Mouse (Mus musculus): ENCODE measurements around the gene Tmed10. TPM values are rescaled to one million over a fixed set of nuclear protein-coding genes. Genes with fewer than 3 reads are reported as not detected.

Tmed10 gene
- total RNA-seq, 1 experiment: 109 TPM

GRCm38 (mm10) chr12:85373591-85374560 lies 771 bp downstream of the Tmed10 start:
- DNase-seq (ENCODE audit: low read depth, low spot score): no peak
- no peak for TF ChIP-seq ZNF384 (IDR thresholded peaks at IDR 0.05; ENCODE audit: low read depth, low read length)
- Histone ChIP-seq H3K9me3 (ENCODE audit: control insufficient read depth, insufficient read depth, low read depth, low read length) (no peaks in the 10 kb centered on the region), H3K4me1 (ENCODE audit: control insufficient read depth in 2 of 2, insufficient read depth in 2 of 2, low read length in 2 of 2, poor library complexity in 1 of 2) (peaks cover 5 to 12% of the 10 kb centered on the region in 2 experiments; a peak in 3 of 4 replicates), H3K4me3 (ENCODE audit: insufficient read depth in 1 of 2, low read depth in 1 of 2, low read length in 2 of 2, poor library complexity in 1 of 2, severe bottlenecking in 1 of 2) (peak overlapping the region; percentile 71 to 83), H3K36me3 (ENCODE audit: control insufficient read depth, insufficient read depth, low read length, poor library complexity, severe bottlenecking) (no peaks in the 10 kb centered on the region), H3K27ac (ENCODE audit: insufficient read depth, low read depth, low read length, poor library complexity, severe bottlenecking) (peak overlapping the region; percentile 89), H3K9ac (ENCODE audit: insufficient read depth, low read depth, low read length, poor library complexity, severe bottlenecking) (peak overlapping the region; percentile 98)
- in situ Hi-C loops (cut with MboI; ENCODE audit: low sequenced_read_pairs in 2 of 2, unreplicated experiment in 2 of 2): no loop called here

DNA sequence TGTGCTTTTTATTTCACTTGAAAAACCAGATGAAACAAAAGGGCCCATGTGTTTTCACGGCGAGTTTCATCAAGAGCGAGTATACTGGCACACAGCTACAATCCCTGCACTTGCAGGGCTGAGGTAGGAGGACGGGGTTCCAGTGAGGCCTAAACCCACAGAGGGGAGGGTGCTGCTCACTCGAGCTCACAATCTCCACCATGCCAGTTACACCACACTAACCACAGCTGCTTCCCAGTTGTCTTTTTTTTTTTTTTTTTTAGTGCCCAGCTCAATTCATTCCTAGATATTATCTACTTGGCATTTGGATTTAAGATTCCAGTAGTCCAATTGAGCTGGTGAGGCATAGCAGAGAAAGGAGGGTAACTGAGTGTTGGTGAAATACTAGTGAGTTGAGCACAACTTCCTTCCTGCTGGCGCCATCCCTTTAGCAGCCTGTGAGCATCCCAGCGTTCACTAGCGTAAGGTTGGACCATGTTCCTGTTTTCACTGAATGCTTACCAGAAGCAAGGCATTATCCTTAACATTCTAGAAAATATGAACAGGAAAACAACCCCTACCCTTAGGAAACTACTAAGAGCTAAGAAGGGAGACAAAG lies 2.5 kb downstream of the Tmed10 start:
- no peak for TF ChIP-seq MAFK (IDR thresholded peaks at IDR 0.05; ENCODE audit: insufficient read depth, low read depth, low read length)
- TF ChIP-seq HCFC1 (IDR thresholded peaks at IDR 0.05; ENCODE audit: borderline replicate concordance, insufficient read depth, low read length): no peak
- TF ChIP-seq ZC3H11A (IDR thresholded peaks at IDR 0.05; ENCODE audit: borderline replicate concordance, low read depth, low read length): no peak
- no peak for TF ChIP-seq CHD2 (IDR thresholded peaks at IDR 0.05; ENCODE audit: low read depth, low read length)
- no peak for TF ChIP-seq ZNF384 (IDR thresholded peaks at IDR 0.05; ENCODE audit: low read depth, low read length)
- peaks cover 7 to 19% of the 10 kb centered on the region in 2 experiments; a peak in 3 of 4 replicates for H3K4me1 ChIP-seq (ENCODE audit: control insufficient read depth in 2 of 2, insufficient read depth in 2 of 2, low read length in 2 of 2, poor library complexity in 1 of 2)
- DNase-seq (ENCODE audit: low read depth, low spot score): no peak
- H3K27ac ChIP-seq (ENCODE audit: insufficient read depth, low read depth, low read length, poor library complexity, severe bottlenecking): no peak overlapping the region
- H3K9ac ChIP-seq (ENCODE audit: insufficient read depth, low read depth, low read length, poor library complexity, severe bottlenecking): no peak overlapping the region
- in situ Hi-C loops (cut with MboI; ENCODE audit: low sequenced_read_pairs in 2 of 2, unreplicated experiment in 2 of 2): no loop called here
- no peaks in the 10 kb centered on the region for H3K9me3 ChIP-seq (ENCODE audit: control insufficient read depth, insufficient read depth, low read depth, low read length)
- H3K4me3 ChIP-seq (ENCODE audit: insufficient read depth in 1 of 2, low read depth in 1 of 2, low read length in 2 of 2, poor library complexity in 1 of 2, severe bottlenecking in 1 of 2): no peak overlapping the region
- no peaks in the 10 kb centered on the region for H3K36me3 ChIP-seq (ENCODE audit: control insufficient read depth, insufficient read depth, low read length, poor library complexity, severe bottlenecking)

DNA sequence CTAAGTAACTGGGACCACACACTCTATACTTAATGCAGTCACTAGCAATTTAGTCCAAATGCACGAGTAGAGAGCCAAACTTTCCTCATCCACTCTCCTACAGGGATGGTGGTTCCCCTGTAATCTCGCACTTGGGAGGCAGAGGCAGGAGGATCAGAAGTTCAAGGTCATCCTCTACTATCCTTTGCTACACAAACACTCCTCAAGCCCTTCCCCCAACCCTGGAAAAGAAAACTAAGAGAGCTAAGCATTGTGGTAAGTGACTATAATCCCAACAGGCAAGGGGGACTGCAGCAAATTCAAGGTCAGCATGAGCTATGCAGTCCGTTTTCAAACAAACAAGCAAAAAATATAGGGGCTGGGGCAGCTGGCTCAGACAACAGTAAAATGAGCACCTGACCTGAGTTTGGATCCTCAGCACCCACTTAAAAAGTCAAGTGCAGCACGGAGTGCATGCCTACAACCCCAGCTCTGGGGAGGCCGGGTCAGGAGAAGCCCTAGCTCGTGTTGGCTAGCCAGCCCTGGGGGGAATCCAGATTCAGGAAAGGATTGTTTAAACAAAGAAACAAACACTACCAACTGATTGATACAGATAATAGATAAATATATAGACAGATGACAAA lies 6.1 kb downstream of the Tmed10 start:
- H3K9me3 ChIP-seq (ENCODE audit: control insufficient read depth, insufficient read depth, low read depth, low read length): no peaks in the 10 kb centered on the region
- no peak for DNase-seq (ENCODE audit: low read depth, low spot score)
- H3K27ac ChIP-seq (ENCODE audit: insufficient read depth, low read depth, low read length, poor library complexity, severe bottlenecking): peak overlapping the region; percentile 29; the same call in 1 of the 2 replicates
- 0 out of 2 replicates have a peak, but pooled peaks have one; percentile 5 for TF ChIP-seq MAFK (IDR thresholded peaks at IDR 0.05; ENCODE audit: insufficient read depth, low read depth, low read length)
- TF ChIP-seq CHD2 (IDR thresholded peaks at IDR 0.05; ENCODE audit: low read depth, low read length): 0 out of 2 replicates have a peak, but pooled peaks have one; percentile 26
- TF ChIP-seq HCFC1 (IDR thresholded peaks at IDR 0.05; ENCODE audit: borderline replicate concordance, insufficient read depth, low read length): no peak
- H3K4me1 ChIP-seq (ENCODE audit: control insufficient read depth in 2 of 2, insufficient read depth in 2 of 2, low read length in 2 of 2, poor library complexity in 1 of 2): peaks cover 12 to 27% of the 10 kb centered on the region in 2 experiments
- in situ Hi-C loops (cut with MboI; ENCODE audit: low sequenced_read_pairs in 2 of 2, unreplicated experiment in 2 of 2): loop anchor here in 1 of 2 experiments (10.0 kb wide), 1 partner anchor 116 kb away; no protein-coding TSS in a partner anchor
- H3K4me3 ChIP-seq (ENCODE audit: insufficient read depth in 1 of 2, low read depth in 1 of 2, low read length in 2 of 2, poor library complexity in 1 of 2, severe bottlenecking in 1 of 2): 0 out of 4 replicates have a peak overlapping the region, but pooled peaks of 1 of the 2 experiments have one; percentile 5
- no peak overlapping the region for H3K9ac ChIP-seq (ENCODE audit: insufficient read depth, low read depth, low read length, poor library complexity, severe bottlenecking)
- H3K36me3 ChIP-seq (ENCODE audit: control insufficient read depth, insufficient read depth, low read length, poor library complexity, severe bottlenecking): no peaks in the 10 kb centered on the region

DNA sequence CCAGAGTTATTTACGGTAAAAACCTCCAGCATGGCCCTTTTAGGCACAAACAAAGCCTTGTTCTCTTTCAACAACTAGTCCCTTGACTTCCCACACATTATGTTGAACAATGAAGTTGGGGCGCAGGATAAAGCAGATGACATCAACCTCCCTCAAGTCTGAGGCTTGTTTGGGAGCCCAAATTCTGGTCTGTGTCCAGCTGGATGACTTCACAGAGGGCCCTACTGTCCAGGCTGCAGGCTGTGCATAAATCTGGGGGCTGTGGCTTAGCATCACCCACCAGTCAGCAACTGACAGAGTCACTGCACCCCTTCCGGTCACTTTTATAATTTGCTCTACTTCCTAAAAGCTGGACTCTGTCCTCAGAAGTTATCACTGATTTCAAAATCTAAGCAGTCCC lies 8.4 kb downstream of the Tmed10 start:
- H3K4me1 ChIP-seq (ENCODE audit: control insufficient read depth in 2 of 2, insufficient read depth in 2 of 2, low read length in 2 of 2, poor library complexity in 1 of 2): peaks cover 10 to 25% of the 10 kb centered on the region in 2 experiments

More for the DNA sequence above, 8.4 kb downstream of the Tmed10 start:
- H3K4me3 ChIP-seq (ENCODE audit: insufficient read depth in 1 of 2, low read depth in 1 of 2, low read length in 2 of 2, poor library complexity in 1 of 2, severe bottlenecking in 1 of 2): no peak overlapping the region
- DNase-seq (ENCODE audit: low read depth, low spot score): no peak
- no peaks in the 10 kb centered on the region for H3K9me3 ChIP-seq (ENCODE audit: control insufficient read depth, insufficient read depth, low read depth, low read length)
- H3K9ac ChIP-seq (ENCODE audit: insufficient read depth, low read depth, low read length, poor library complexity, severe bottlenecking): no peak overlapping the region
- TF ChIP-seq HCFC1 (IDR thresholded peaks at IDR 0.05; ENCODE audit: borderline replicate concordance, insufficient read depth, low read length) (no peak), CHD2 (IDR thresholded peaks at IDR 0.05; ENCODE audit: low read depth, low read length) (no peak), ZC3H11A (IDR thresholded peaks at IDR 0.05; ENCODE audit: borderline replicate concordance, low read depth, low read length) (no peak), MAFK (IDR thresholded peaks at IDR 0.05; ENCODE audit: insufficient read depth, low read depth, low read length) (no peak), ZNF384 (IDR thresholded peaks at IDR 0.05; ENCODE audit: low read depth, low read length) (no peak)
- H3K36me3 ChIP-seq (ENCODE audit: control insufficient read depth, insufficient read depth, low read length, poor library complexity, severe bottlenecking): no peaks in the 10 kb centered on the region; the same call in 1 of the 2 replicates
- no peak overlapping the region for H3K27ac ChIP-seq (ENCODE audit: insufficient read depth, low read depth, low read length, poor library complexity, severe bottlenecking)
- in situ Hi-C loops (cut with MboI; ENCODE audit: low sequenced_read_pairs in 2 of 2, unreplicated experiment in 2 of 2): loop anchor here in 1 of 2 experiments (10.0 kb wide), 1 partner anchor 119 kb away; no protein-coding TSS in a partner anchor
